Mouse (Mus musculus) G1E (cell line): ENCODE results near the gene Rab38.

ENCODE experiments used
- CTCF ChIP-seq: IDR thresholded peaks from 2 replicates; pipeline ENCODE4 v1.5.1; 2012; ENCODE audit warnings: low read depth, low read length, inconsistent platforms, mixed read lengths
- GATA1 ChIP-seq: IDR thresholded peaks from 2 replicates; pipeline ENCODE4 v1.6.1; 2012; ENCODE audit warnings: borderline replicate concordance, low read length, inconsistent platforms, mixed read lengths
- GATA2 ChIP-seq: IDR thresholded peaks from 2 replicates; pipeline ENCODE4 v1.6.1; 2012; ENCODE audit warnings: low read depth, low read length, inconsistent platforms, borderline replicate concordance

- no peak for TF ChIP-seq CTCF
- TF ChIP-seq GATA1, result no peak
- no peak for TF ChIP-seq GATA2
Observed at GRCm38 (mm10) chr7:88423889-88424288, 6.2 kb upstream of the Rab38 start.
